Mouse (Mus musculus): Measurements from ENCODE around the gene Kcnn4.

The Kcnn4 gene

DNA sequence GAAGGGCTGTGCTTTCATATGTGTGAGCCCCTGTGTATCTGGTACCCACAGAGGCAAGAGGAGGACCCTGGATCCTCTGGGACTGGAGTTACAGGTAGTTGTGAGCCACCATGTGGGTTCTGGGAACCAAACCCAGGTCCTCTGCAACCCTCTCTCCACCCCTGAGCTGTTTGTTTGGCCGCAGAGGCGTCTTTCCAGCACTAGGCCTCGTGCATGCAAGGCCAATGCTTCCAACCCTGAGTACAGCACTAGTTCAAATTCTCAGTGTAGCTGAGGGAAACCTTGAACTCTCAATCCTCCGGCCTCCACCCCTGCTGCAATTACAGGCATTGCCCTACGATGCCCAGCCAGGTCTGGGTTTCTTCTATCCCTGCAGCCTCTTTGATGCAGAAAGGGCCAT lies 58.7 kb downstream of the Kcnn4 start:
- no peak for DNase-seq

DNA sequence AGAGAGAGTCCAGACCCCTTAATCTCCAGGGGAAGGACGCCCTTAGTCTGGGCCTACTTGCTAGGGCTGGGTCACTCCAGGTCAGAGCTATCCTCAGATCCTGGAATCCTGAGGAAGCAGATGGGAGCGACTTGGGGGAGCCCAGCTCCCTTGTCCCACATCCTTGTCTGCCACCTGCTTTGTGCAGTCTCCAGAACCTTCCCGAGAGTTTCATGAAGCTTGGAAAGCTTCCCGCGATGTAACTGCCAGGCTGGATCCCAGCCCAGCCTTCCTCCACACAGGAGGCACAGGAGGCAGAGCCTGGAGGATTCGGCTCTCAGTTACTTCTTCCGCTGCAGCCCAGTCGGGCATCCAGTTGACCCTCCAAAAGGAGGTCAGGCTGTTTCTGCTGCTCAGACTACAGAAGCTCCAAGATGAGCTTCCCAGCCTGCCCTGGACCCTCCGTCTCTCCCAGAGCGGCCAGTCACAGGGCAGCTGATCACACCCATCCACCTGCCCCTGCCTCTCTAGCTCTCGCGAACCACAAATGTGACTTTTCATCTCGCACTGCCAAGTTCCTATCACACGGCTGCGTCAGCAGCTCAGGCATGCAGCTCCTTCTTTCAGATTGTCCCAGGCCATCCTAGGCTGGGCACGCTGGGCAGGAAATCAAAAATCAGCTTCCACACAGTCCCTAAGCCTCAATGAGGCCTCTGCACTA lies 59.5 kb downstream of the Kcnn4 start:
- DNase-seq: peak; percentile 95

GRCm38 (mm10) chr7:24430551-24431345 lies 60.7 kb downstream of the Kcnn4 start:
- no peak for DNase-seq

- no peak for DNase-seq
These were observed 61.6 kb downstream of the Kcnn4 start for GRCm38 (mm10) chr7:24431713-24432112.

- no peak for DNase-seq
These were observed 65.2 kb downstream of the Kcnn4 start for GRCm38 (mm10) chr7:24435305-24435704.

All from heart, adult 11 months (tissue).